Mouse (Mus musculus) lung, postnatal 0 days (tissue): ENCODE measurements around the gene Ciapin1.
"Not testable (repeated sequence)": the region's sequence is repeated elsewhere in the genome, so short reads cannot be mapped to it uniquely, and the experiment has no call there.

Experiments used
- CTCF ChIP-seq: IDR thresholded peaks from 2 replicates; pipeline ENCODE4 v1.5.1; 2016; ENCODE audit warnings: antibody characterized with exemption, mild to moderate bottlenecking
- EP300 ChIP-seq: IDR thresholded peaks from 2 replicates; pipeline ENCODE4 v1.6.1; 2016; ENCODE audit warnings: antibody characterized with exemption, mild to moderate bottlenecking, control low read depth

DNA sequence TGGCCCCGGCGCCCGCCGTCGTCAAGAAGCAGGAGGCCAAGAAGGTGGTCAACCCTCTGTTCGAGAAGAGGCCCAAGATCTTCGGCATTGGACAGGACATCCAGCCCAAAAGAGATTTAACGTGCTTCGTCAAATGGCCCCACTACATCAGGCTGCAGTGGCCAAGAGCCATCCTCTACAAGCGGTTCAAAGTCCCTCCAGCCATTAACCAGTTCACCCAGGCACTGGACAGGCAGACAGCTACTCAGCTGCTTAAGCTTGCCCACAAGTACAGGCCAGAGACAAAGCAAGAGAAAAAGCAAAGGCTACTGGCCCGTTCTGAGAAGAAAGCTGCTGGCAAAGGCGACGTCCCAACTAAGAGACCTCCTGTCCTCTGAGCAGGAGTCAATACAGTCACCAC, 2.4 kb downstream of the Ciapin1 start:
- not testable (repeated sequence) for TF ChIP-seq CTCF, EP300
